Comparison of ENCODE assay signal across 19 mouse cellular contexts in the genomic region with DNA sequence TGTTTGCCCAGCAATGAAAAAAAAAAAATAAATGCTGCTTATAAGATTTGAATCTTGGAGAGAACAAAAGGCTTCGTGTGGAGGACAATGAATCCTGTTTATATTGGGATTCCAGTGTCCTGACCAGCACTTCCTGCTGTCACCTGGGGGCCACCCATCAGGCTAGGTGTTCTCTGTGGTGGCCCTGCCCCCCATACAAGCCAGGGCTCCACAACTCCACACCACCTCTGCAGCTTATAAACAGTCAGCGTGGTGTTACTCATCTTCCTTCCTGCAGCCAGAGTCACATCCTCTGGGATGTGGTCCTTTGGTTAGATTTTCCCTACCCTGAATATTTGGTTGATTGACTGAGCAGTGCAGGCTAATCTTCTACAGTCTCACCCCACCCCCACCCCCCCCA. TPM values are rescaled to one million over a fixed set of nuclear protein-coding genes. Genes with fewer than 3 reads are reported as not detected.
A peak's percentile ranks its signal among the peaks of the same experiment; 100 is the strongest.
DNase-seq lines count a peak whose midpoint lies in the region; ATAC-seq and TF ChIP-seq lines count a peak whose summit lies in the region.
"Had no signal": no experiment of that assay in that cellular context is flagged by ENCODE, and none has a peak within 500 bp of the region (broad histone marks: within the 10 kb centered on the region; RNA-seq: fewer than 3 reads in every experiment).

No protein-coding gene starts in this region.

- no peaks in the 10 kb centered on the region for H3K27me3 ChIP-seq in intestine, embryonic 16.5 days (replicated peaks; ENCODE audit: control insufficient read depth, insufficient read depth, low read length)
- no peaks in the 10 kb centered on the region for H3K27me3 ChIP-seq in intestine, embryonic 15.5 days (replicated peaks)
- no peaks in the 10 kb centered on the region for H3K27me3 ChIP-seq in megakaryocyte, embryonic 14.5 days (replicated peaks)
- H3K27me3 ChIP-seq: CH12.LX; embryonic facial prominence, embryonic 15.5 days had no signal

- no peak for ATAC-seq in intestine, embryonic 16.5 days
- no peak for ATAC-seq in intestine, embryonic 15.5 days
- ATAC-seq in megakaryocyte, adult 5-6 weeks (ENCODE audit: poor library complexity, severe bottlenecking) = no peak

- H3K9me3 ChIP-seq in intestine, embryonic 16.5 days (ENCODE audit: control insufficient read depth, low read length) = no peaks in the 10 kb centered on the region
- no peaks in the 10 kb centered on the region for H3K9me3 ChIP-seq in intestine, embryonic 15.5 days
- H3K9me3 ChIP-seq in megakaryocyte, embryonic 14.5 days = no peaks in the 10 kb centered on the region
- H3K9me3 ChIP-seq: embryonic facial prominence, embryonic 15.5 days; hindbrain, embryonic 10.5 days; midbrain, embryonic 10.5 days had no signal

- WGBS in intestine, embryonic 16.5 days = 42% methylated on average over 2 of the region's 2 CpGs
- 37% methylated on average over 2 of the region's 2 CpGs for WGBS in intestine, embryonic 15.5 days

- peak overlapping the region; percentile 31 for H3K27ac ChIP-seq in gastrocnemius, adult 2 months
- peak overlapping the region; percentile 11; the same call in 1 of the 2 replicates for H3K27ac ChIP-seq in intestine, embryonic 16.5 days (ENCODE audit: low read length)
- no peak overlapping the region for H3K27ac ChIP-seq in intestine, embryonic 15.5 days
- H3K27ac ChIP-seq: embryonic facial prominence, embryonic 15.5 days; hindbrain, embryonic 10.5 days; midbrain, embryonic 10.5 days had no signal

- H3K4me2 ChIP-seq in intestine, embryonic 16.5 days (ENCODE audit: low read depth, low read length) = no peak overlapping the region
- H3K4me2 ChIP-seq in intestine, embryonic 15.5 days (replicated peaks) = no peak overlapping the region
- H3K4me2 ChIP-seq: embryonic facial prominence, embryonic 15.5 days had no signal

- no peak overlapping the region for H3K4me3 ChIP-seq in gastrocnemius, adult 2 months
- H3K4me3 ChIP-seq in intestine, embryonic 16.5 days (ENCODE audit: low read length) = no peak overlapping the region
- H3K4me3 ChIP-seq in intestine, embryonic 15.5 days (replicated peaks) = no peak overlapping the region
- H3K4me3 ChIP-seq in megakaryocyte, embryonic 14.5 days (replicated peaks) = peak overlapping the region; percentile 16
- H3K4me3 ChIP-seq: embryonic facial prominence, embryonic 15.5 days; hindbrain, embryonic 10.5 days; midbrain, embryonic 10.5 days had no signal

- no peaks in the 10 kb centered on the region for H3K36me3 ChIP-seq in intestine, embryonic 16.5 days (ENCODE audit: control insufficient read depth, insufficient read depth, low read length)
- no peaks in the 10 kb centered on the region for H3K36me3 ChIP-seq in intestine, embryonic 15.5 days
- peaks cover 47% of the 10 kb centered on the region for H3K36me3 ChIP-seq in megakaryocyte, embryonic 14.5 days (replicated peaks; ENCODE audit: low read length)
- H3K36me3 ChIP-seq: embryonic facial prominence, embryonic 15.5 days; hindbrain, embryonic 10.5 days; midbrain, embryonic 10.5 days had no signal

- peaks cover 15% of the 10 kb centered on the region for H3K4me1 ChIP-seq in intestine, embryonic 16.5 days (ENCODE audit: control insufficient read depth, insufficient read depth, low read length)
- peaks cover 13% of the 10 kb centered on the region for H3K4me1 ChIP-seq in intestine, embryonic 15.5 days (replicated peaks)
- peaks cover 83% of the 10 kb centered on the region for H3K4me1 ChIP-seq in megakaryocyte, embryonic 14.5 days

- no peak for DNase-seq in gastrocnemius, adult 2 months
- no peak for DNase-seq in gastrocnemius, adult 18-20 months (ENCODE audit: low spot score)
- no peak for DNase-seq in adrenal gland, adult 8-10 months
- DNase-seq: adrenal gland, postnatal 36 days; cerebellum, adult 18-20 months; cerebellum, postnatal 25 days; embryo, embryonic 11 days; kidney, adult 2 months; kidney, postnatal 10 days; right cerebral cortex, postnatal 25 days had no signal

- no peak overlapping the region for H3K9ac ChIP-seq in intestine, embryonic 16.5 days (ENCODE audit: low read depth, low read length)
- H3K9ac ChIP-seq in intestine, embryonic 15.5 days = no peak overlapping the region
- H3K9ac ChIP-seq: embryonic facial prominence, embryonic 15.5 days had no signal

- intact Hi-C loops in gastrocnemius, adult 2 months (cut with DNase I) = no loop called here

- TF ChIP-seq CTCF in gastrocnemius, adult 2 months (IDR thresholded peaks at IDR 0.05) = no peak

RNA-seq across cellular contexts. Expression of a gene that starts 25.5 kb away (rescaled TPM):
- 1 to 10 TPM in 1 of 2 experiments, under 1 TPM in 1; 0.51 to 1.1 TPM for total RNA-seq in gastrocnemius, adult 2 months (2021)
- total RNA-seq in gastrocnemius, adult 18-20 months (2021) = under 1 TPM; 0.53 to 0.95 TPM
- polyA plus RNA-seq in intestine, embryonic 16.5 days (2015; fragmentation: Nextera tagmentation; extraction: Ambion mirVana) = 16.5 and 17.9 TPM in 2 replicates
- polyA plus RNA-seq in intestine, embryonic 15.5 days (2015; fragmentation: Nextera tagmentation; extraction: Ambion mirVana) = 18.0 and 20.8 TPM in 2 replicates
- 2.9 and 3.8 TPM in 2 replicates for polyA plus RNA-seq in megakaryocyte, embryonic 14.5 days (2012; ENCODE audit: insufficient read depth, low replicate concordance)
- not detected in 2 replicates for total RNA-seq in megakaryocyte, adult 5-6 weeks (2015)
- total RNA-seq in megakaryocyte, adult 5-6 weeks (2017) = 0.11 TPM in 1 of 2 replicates, not detected in the other
- 10 to 100 TPM; 13.6 to 21.7 (median 16.8) TPM for total RNA-seq in adrenal gland, adult 8-10 months (2022)
- total RNA-seq: MEL had no signal

Comparison
In these comparisons a context has a peak if more than half of its experiments do, and no peak if none do; other contexts are left out.
1. RNA of a gene that starts 25.5 kb away (total RNA-seq): 13.6 to 21.7 TPM in adrenal gland, adult 8-10 months; 0.51 to 1.1 TPM in gastrocnemius, adult 2 months, 0.53 to 0.95 TPM in gastrocnemius, adult 18-20 months and 0.11 TPM in megakaryocyte, adult 5-6 weeks; every median in the first group is over 4 times any median in the second.